Mouse (Mus musculus): ENCODE measurements around the gene Casp9. TPM values are rescaled to one million over a fixed set of nuclear protein-coding genes. Genes with fewer than 3 reads are reported as not detected.

Casp9 gene
- polyA plus RNA-seq, 1 experiment from 2014 or later = 24.3 TPM

DNA sequence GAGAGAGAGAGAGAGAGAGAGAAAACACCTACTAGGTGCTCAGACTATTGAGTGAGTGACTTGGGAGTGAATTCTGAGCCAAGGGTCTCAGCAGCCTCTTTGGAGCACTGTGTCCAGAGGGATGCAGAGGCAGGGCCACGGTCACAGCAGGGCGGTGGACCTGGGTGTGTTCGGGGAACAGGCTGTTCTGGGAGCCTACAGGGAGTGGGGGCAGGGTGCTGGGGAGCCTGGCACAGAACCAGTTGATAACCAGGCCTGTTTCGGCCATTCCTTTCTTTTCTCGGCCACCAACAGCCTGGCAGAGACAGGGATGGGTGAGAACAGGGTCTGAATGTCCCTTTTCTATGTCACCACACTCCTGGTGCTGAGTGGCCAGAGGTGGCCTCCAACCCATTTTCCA is 69.5 kb downstream of the Casp9 start:
- Histone ChIP-seq H3K36me3 (ENCODE audit: control insufficient read depth, insufficient read depth, low read length) (peaks cover 9% of the 10 kb centered on the region; the same call in 1 of the 2 replicates), H3K4me2 (replicated peaks; ENCODE audit: low read depth, low read length) (no peak overlapping the region), H3K27ac (ENCODE audit: low read depth, low read length) (no peak overlapping the region), H3K4me3 (ENCODE audit: low read length) (no peak overlapping the region), H3K27me3 (ENCODE audit: control insufficient read depth, insufficient read depth, low read length) (no peaks in the 10 kb centered on the region), H3K9me3 (ENCODE audit: control insufficient read depth, low read length) (no peaks in the 10 kb centered on the region), H3K9ac (ENCODE audit: low read depth, low read length) (no peak overlapping the region), H3K4me1 (ENCODE audit: control insufficient read depth, insufficient read depth, low read length) (peaks cover 9% of the 10 kb centered on the region)
- no peak for ATAC-seq (ENCODE audit: low FRiP score, low TSS enrichment)
- WGBS = 81% methylated on average over 5 of the region's 5 CpGs

DNA sequence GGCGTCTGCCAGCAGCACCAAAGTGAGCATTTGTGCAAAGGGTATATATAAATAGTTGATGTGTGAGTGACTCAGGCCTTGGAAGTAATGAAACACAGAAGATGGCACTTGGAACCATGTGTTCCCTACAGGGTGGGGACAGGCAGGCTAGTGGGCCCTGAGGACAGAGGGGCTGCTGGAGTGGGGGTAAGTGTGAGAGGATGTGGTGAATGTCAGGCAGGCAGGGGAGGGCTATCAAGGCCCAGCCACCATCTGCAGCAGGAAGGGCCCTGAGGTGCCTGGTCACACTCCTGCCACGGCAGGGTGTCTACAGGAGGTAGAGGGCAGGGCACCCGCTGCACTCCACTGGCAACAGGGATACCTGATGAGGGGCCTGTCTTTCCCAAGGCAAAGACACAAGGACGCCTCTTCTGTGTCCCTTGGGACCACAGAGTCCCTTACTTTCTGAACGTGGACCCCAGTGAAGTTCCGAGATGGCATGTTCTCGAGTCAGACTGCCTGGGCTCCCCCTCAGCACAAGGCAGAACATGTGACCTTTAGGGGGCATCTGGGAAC is 70.4 kb downstream of the Casp9 start:
- H3K4me1 ChIP-seq (ENCODE audit: control insufficient read depth, insufficient read depth, low read length) = peaks cover 10% of the 10 kb centered on the region
- H3K27ac ChIP-seq (ENCODE audit: low read depth, low read length) = no peak overlapping the region
- 82% methylated on average over 7 of the region's 7 CpGs for WGBS
- no peak overlapping the region for H3K4me3 ChIP-seq (ENCODE audit: low read length)
- H3K27me3 ChIP-seq (ENCODE audit: control insufficient read depth, insufficient read depth, low read length) = no peaks in the 10 kb centered on the region
- H3K9ac ChIP-seq (ENCODE audit: low read depth, low read length) = no peak overlapping the region
- no peak overlapping the region for H3K4me2 ChIP-seq (replicated peaks; ENCODE audit: low read depth, low read length)
- no peaks in the 10 kb centered on the region for H3K9me3 ChIP-seq (ENCODE audit: control insufficient read depth, low read length)
- ATAC-seq (ENCODE audit: low FRiP score, low TSS enrichment) = no peak
- peaks cover 9% of the 10 kb centered on the region; the same call in 1 of the 2 replicates for H3K36me3 ChIP-seq (ENCODE audit: control insufficient read depth, insufficient read depth, low read length)

- no peaks in the 10 kb centered on the region for H3K27me3 ChIP-seq (ENCODE audit: control insufficient read depth, insufficient read depth, low read length)
- 90% methylated on average over 7 of the region's 8 CpGs for WGBS
- peaks cover 7% of the 10 kb centered on the region; the same call in 1 of the 2 replicates for H3K36me3 ChIP-seq (ENCODE audit: control insufficient read depth, insufficient read depth, low read length)
- H3K9ac ChIP-seq (ENCODE audit: low read depth, low read length) = no peak overlapping the region
- no peak overlapping the region for H3K27ac ChIP-seq (ENCODE audit: low read depth, low read length)
- H3K4me3 ChIP-seq (ENCODE audit: low read length) = no peak overlapping the region
- H3K4me1 ChIP-seq (ENCODE audit: control insufficient read depth, insufficient read depth, low read length) = peaks cover 10% of the 10 kb centered on the region
- ATAC-seq (ENCODE audit: low FRiP score, low TSS enrichment) = no peak
- no peaks in the 10 kb centered on the region for H3K9me3 ChIP-seq (ENCODE audit: control insufficient read depth, low read length)
- H3K4me2 ChIP-seq (replicated peaks; ENCODE audit: low read depth, low read length) = no peak overlapping the region
These were observed 71.1 kb downstream of the Casp9 start for GRCm38 (mm10) chr4:141864506-141864905.

DNA sequence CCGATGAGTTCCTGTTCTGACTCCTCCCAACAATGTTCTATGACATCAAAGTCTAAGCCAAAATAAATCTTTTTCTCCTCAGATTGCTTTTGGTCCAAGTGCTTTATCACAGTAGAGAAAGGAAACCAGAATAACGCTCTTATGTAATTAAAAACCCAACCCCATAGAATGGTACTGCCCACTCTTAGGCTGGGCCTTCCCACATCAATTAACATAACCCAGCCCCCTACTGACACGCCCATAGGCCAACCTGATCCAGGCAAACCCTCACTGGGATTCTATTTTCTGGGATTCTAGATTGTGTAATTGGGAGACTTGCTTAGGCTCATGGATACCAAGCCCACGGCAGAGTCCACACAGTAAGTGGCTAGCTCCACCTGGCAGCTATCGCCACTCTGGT is 71.6 kb downstream of the Casp9 start:
- H3K4me2 ChIP-seq (replicated peaks; ENCODE audit: low read depth, low read length) = no peak overlapping the region
- 91% methylated on average over 5 of the region's 5 CpGs for WGBS
- ATAC-seq (ENCODE audit: low FRiP score, low TSS enrichment) = no peak
- no peak overlapping the region for H3K27ac ChIP-seq (ENCODE audit: low read depth, low read length)
- H3K9ac ChIP-seq (ENCODE audit: low read depth, low read length) = no peak overlapping the region
- H3K4me1 ChIP-seq (ENCODE audit: control insufficient read depth, insufficient read depth, low read length) = peaks cover 10% of the 10 kb centered on the region
- H3K4me3 ChIP-seq (ENCODE audit: low read length) = no peak overlapping the region
- H3K36me3 ChIP-seq (ENCODE audit: control insufficient read depth, insufficient read depth, low read length) = peaks cover 5% of the 10 kb centered on the region; the same call in 1 of the 2 replicates
- no peaks in the 10 kb centered on the region for H3K27me3 ChIP-seq (ENCODE audit: control insufficient read depth, insufficient read depth, low read length)
- H3K9me3 ChIP-seq (ENCODE audit: control insufficient read depth, low read length) = no peaks in the 10 kb centered on the region

Other genes starting within 250 kb of the Casp9 start
- 49.4 and 71.3 TPM in 2 replicates for gene Fblim1, start 187.5 kb upstream of the Casp9 start, polyA plus RNA-seq (2014; fragmentation: Nextera tagmentation; extraction: Ambion mirVana)
- gene Tmem82, start 175.0 kb upstream of the Casp9 start, polyA plus RNA-seq (2014; fragmentation: Nextera tagmentation; extraction: Ambion mirVana) = 0.86 and 1.2 TPM in 2 replicates
- 0.07 TPM in 1 of 2 replicates, not detected in the other for gene Slc25a34, start 169.8 kb upstream of the Casp9 start, polyA plus RNA-seq (2014; fragmentation: Nextera tagmentation; extraction: Ambion mirVana)
- gene Plekhm2, start 128.7 kb upstream of the Casp9 start, polyA plus RNA-seq (2014; fragmentation: Nextera tagmentation; extraction: Ambion mirVana) = 3.5 and 6.8 TPM in 2 replicates
- not detected in 2 replicates for gene Rsc1a1, start 108.0 kb upstream of the Casp9 start, polyA plus RNA-seq (2014; fragmentation: Nextera tagmentation; extraction: Ambion mirVana)
- 11.0 and 20.6 TPM in 2 replicates for gene Ddi2, start 70.2 kb upstream of the Casp9 start, polyA plus RNA-seq (2014; fragmentation: Nextera tagmentation; extraction: Ambion mirVana)
- gene Agmat, start 46.9 kb upstream of the Casp9 start, polyA plus RNA-seq (2014; fragmentation: Nextera tagmentation; extraction: Ambion mirVana) = 1.1 and 1.6 TPM in 2 replicates
- 3.2 and 5.2 TPM in 2 replicates for gene Dnajc16, start 2.7 kb upstream of the Casp9 start, polyA plus RNA-seq (2014; fragmentation: Nextera tagmentation; extraction: Ambion mirVana)
- not detected in 2 replicates for gene Cela2a, start 32.5 kb downstream of the Casp9 start, polyA plus RNA-seq (2014; fragmentation: Nextera tagmentation; extraction: Ambion mirVana)
- not detected in 2 replicates for gene Ctrc, start 52.7 kb downstream of the Casp9 start, polyA plus RNA-seq (2014; fragmentation: Nextera tagmentation; extraction: Ambion mirVana)
- gene Efhd2, start 81.3 kb downstream of the Casp9 start, polyA plus RNA-seq (2014; fragmentation: Nextera tagmentation; extraction: Ambion mirVana) = 29.5 and 30.3 TPM in 2 replicates
- 0.15 and 0.60 TPM in 2 replicates for gene Fhad1, start 221.5 kb downstream of the Casp9 start, polyA plus RNA-seq (2014; fragmentation: Nextera tagmentation; extraction: Ambion mirVana)